Mouse (Mus musculus) testis, adult 2 months (tissue): ENCODE data around the gene Abca8a.

ENCODE experiments used
- CTCF ChIP-seq: fragments of 200-500 bp; IDR thresholded peaks from 2 replicates; pipeline ENCODE4 v1.5.1; 2012; ENCODE audit warnings: low read depth, mild to moderate bottlenecking, inconsistent platforms, low read length, moderate library complexity; ENCODE audit not compliant: control insufficient read depth, insufficient read depth, insufficient replicate concordance
- POLR2A ChIP-seq: fragments of 200-500 bp; IDR thresholded peaks from 2 replicates; pipeline ENCODE4 v1.6.1; 2012; ENCODE audit warnings: low read depth, mild to moderate bottlenecking, inconsistent platforms, low read length, moderate library complexity; ENCODE audit not compliant: control insufficient read depth

GRCm38 (mm10) chr11:110095858-110096257, at the start of gene Abca8a:
- TF ChIP-seq CTCF (no peak), POLR2A (no peak)
